Mouse (Mus musculus): ENCODE measurements around the gene Vcan. TPM values are rescaled to one million over a fixed set of nuclear protein-coding genes. Genes with fewer than 3 reads are reported as not detected.

Gene Vcan
- total RNA-seq, 2 experiments from 2014 or later, result 13.6 to 16.9 TPM

DNA sequence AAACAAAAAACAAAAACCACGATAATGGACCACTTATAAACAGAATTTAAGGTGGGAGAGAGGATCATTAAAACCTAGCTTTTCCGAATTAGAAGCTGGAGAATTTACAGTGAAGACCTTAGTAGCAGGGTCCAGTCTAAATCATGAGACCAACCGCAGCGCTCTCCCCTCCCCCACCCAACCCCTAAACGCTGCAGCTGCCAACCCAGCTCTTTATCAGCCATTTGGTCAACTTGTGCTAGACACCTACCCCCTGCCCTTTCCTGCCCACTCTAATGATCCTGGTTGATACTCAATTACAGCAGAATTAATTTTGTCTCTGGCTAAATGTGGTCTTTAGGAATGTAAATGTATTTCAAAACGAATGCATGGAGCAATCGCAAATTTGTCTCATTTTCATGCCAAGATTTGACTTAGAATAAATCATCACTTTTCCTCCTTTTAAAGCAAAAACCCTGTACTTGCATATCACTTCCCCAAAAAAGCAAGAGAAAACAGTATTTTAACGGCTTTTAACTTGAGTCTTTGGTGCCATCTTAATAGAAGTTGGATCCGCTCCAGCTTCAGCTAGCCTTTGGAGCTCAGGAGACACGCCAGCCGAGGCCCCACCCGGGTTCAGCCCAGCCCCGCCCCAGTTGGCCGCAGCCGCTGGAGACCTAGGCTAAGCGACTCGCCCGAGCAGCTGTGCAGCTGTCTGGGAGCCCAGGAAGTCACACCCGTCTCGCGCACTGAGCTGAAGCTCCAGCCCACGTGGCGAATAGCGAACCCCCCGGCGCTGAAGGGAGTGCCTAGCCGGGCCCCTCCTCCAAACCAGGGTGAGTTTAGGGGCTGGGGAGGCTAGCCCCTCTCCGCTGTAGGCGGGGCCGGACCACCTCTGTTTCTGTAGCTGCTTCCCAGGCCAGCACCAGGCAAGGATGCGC, 3.3 kb downstream of the Vcan start:
- intact Hi-C loops (cut with DNase I), result loop anchor here (2.0 kb wide), 1 partner anchor 1102 kb away; no protein-coding TSS in a partner anchor
- DNase-seq (ENCODE audit: low spot score in 2 of 2), result peak; percentile 56 to 58

DNA sequence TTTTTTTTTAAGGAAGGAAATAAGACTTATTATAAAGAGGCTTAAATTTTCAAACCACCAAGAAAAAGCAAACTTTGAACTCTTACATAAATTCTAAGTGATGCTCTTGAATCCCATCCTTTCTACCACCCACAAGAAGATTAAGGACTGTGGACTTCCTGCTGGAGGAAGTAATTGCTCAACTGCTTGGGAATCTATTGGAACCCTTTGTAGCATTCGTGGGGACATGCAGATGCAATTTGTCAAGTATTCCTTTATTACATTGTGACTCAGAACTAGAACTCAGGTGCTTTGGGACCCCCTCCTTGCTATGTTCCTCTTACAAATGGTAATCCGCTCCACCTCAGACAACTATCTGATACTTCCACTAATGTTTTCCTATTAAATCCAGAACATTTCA, 4.0 kb downstream of the Vcan start:
- DNase-seq (ENCODE audit: low spot score in 2 of 2), result no peak
- intact Hi-C loops (cut with DNase I), result loop anchor here (2.0 kb wide), 1 partner anchor 1103 kb away; no protein-coding TSS in a partner anchor

DNA sequence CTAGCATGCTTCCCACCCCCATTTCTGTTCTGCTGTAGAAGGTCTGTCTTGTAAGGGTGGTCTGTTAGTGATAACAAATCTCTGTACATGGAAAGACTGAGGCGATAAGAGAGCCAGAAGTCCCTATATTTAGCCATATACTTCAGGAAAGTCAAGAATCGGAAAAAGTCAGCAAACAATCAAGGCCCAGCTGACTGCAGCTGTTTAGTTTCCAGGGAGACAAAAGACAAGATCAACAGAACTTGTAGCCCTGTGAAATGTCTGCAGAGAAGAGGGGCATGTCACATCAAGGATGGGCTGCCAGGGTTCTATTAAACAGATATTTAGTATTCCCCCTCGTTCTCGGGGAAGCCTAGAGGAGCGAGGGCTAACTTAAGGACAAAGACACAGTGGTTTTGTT, 7.2 kb downstream of the Vcan start:
- DNase-seq (ENCODE audit: low spot score in 2 of 2), result no peak
- intact Hi-C loops (cut with DNase I), result no loop called here

DNA sequence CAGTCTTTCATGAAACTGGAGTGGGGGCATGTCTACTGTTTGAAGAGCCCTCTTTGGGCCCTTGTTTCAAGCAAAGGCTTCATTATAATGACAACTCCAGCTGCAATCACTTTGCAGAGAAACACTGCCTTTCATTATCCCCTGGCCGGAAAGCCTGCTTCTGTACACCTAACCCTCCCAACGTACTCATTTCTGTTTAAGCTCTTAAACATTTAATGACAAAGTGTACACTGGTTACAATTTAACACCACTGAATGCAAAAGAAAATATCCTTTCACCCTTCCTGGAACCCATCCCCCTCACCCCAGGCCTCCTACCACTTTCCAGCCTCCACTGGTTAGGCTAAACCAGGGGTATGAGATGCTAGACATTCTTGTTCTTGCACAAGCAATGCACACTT, 15.8 kb downstream of the Vcan start:
- intact Hi-C loops (cut with DNase I), result no loop called here
- no peak for DNase-seq (ENCODE audit: low spot score in 2 of 2)

DNA sequence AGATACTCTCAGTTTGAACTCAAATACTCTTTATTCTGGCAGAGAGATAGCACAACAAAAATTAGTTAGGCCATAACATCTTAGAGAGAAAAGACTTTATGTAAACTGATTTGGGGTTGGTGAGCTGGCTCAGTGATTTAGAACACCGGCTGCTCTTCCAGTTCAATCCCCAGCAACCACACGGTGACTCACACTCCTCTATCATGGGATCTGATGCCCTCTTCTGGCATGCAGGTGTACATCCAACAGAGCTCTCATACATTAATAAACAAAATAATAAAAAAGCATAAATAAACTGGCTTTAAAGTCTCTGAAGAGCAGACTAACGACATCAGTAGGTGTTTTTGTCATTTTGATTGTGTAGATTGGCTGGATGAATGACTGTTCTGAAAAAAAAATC, 21.8 kb downstream of the Vcan start:
- DNase-seq (ENCODE audit: low spot score in 2 of 2), result no peak
- intact Hi-C loops (cut with DNase I), result no loop called here

DNA sequence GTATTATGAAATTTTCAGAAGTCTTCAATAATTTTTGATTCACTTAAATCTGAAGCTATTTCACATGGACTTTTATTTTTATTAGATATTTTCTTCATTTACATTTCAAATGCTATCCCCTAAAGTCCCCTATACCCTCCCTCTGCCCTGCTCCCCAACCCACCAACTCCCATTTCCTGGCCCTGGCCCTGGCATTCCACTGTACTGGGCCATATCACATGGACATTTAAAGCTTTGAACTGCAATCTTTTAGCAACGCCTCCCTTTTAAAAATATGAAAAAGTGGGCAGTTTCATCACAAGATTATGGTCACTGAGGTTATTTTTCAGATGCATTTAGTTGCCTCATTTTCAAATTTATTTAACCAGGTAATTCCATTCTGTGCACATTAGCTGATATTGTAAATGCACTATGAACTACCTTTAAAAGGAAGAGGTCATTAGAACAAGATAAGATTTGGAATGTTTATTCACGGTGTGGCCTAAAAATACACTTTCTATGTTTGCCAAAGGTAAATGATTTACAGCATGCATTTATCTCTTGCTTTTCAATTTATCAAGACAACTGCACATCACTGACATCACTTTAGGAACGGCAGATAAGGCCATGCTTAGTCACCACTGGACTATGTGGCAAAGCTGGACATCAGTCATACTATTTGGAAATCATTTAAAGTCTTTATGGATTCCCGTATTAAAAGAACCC, 32.7 kb downstream of the Vcan start:
- intact Hi-C loops (cut with DNase I), result no loop called here
- DNase-seq (ENCODE audit: low spot score in 2 of 2), result no peak

DNA sequence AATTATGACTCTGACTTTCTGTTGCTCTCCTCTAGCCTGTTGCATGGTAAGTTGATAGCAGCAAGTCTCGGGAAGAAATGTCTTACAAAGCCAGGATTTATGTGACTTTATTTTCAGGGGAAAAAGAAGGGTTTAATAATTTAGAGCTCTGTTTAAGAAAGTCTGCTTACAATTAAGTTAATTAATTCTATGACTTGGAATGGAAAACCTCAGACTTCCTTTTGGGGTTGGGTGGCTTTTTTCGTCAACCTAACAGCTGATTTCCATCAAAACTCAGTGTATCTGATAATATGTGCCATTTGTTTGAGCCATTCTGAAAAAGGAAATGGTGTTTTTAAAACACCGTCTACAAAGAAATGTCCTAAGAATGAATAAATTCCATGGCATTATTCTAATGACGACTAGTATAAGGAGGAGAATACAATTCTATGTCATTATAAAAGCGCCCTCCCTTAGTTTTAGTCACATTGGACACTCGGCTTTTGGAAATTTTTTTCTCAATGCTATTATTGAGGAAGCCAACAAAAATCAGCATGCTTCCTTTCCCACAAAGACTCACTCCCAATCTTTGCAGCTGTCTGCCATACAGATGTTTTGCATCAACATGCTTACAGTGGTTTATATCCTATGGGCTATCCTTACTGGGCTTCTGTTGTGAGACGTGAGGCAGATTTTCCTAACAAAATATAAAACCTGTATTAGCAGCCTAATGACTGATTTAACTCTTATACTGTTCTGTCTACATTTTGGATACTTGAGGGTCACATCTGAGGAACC, 34.0 kb downstream of the Vcan start:
- intact Hi-C loops (cut with DNase I), result no loop called here
- DNase-seq (ENCODE audit: low spot score in 2 of 2), result no peak

DNA sequence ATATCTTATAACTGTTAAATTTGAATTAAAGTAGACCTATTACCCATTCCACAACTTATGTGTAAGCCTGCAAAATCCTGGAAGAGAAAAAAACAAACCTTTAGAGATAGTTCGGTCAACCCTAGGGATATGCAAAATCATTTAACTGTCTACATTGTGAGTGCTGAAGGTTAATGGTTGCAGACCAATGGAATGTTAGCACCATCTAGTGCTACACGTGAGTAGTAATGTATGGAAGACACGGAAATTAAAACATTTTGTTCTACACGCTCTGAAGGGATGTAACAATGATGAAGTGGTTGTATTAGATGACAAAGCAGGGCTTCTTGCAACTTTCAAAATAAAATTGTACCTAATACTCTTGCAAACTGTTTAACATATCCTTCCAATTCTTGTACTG, 39.9 kb downstream of the Vcan start:
- peak in 1 of 2 experiments; percentile 6 for DNase-seq (ENCODE audit: low spot score in 2 of 2)
- intact Hi-C loops (cut with DNase I), result no loop called here

DNA sequence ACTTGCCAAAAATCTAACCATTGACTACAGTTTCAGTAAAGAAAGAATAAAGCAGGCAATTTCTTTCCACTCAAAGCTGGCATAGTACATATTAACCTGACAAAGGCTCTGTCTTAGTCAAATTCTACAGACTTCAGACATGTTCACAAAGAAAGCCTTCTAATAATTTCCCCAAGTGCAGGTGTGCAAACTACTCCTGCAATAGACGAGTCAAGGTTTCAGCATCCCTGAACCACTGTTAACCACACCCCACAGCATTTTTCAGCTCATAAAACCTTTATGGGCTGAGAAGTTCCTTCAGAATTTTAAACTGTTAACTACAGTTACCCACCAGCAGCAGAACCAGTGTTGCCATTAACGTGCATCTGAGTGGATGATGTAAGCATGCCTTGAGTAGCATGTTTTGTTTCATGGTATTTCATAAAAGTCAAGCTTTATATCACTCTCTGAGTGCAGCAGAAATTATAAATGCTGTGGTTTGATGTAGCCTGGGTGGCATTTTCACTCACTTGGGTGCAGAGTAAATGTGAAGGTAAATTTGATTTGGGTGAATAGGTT, 42.2 kb downstream of the Vcan start:
- no peak for DNase-seq (ENCODE audit: low spot score in 2 of 2)
- intact Hi-C loops (cut with DNase I), result no loop called here

DNA sequence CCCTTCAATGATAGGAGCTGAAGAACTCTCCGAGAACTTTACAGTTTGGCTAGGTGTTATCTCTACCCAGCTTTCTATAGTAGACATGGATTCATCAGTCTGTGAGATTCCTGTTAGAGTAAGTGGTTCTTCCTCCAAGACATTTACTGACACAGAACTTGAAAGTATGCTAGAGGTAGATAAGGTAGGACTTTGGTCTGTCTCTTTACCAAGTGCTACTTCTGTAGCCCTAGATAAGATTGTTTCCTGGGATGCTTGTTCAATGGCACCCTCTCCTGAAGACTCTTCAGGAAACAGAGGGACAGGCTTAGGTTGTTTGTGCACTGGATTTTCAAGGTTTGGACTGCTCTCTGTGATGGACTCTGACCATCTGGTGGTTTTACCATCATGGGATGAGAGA, 49.7 kb downstream of the Vcan start:
- intact Hi-C loops (cut with DNase I), result no loop called here
- DNase-seq (ENCODE audit: low spot score in 2 of 2), result no peak

DNA sequence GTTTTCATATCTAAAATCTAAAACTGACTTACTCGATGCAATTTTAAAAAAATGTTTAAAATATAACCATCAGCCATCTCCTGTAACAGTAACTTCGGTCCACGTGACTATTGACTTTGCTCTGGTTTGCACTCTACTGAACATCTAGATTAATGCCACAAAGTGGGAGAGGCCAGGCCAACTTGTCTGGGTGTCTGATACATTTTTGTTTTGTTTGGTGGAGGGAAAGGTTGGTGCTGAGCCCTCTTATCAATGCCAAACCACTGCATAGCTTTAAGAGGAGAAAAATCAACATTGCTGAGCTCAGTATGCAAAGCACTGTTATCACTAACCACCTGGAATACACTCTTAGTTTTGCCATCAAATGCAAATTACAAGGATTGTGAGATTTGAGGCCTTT, 58.8 kb downstream of the Vcan start:
- intact Hi-C loops (cut with DNase I), result no loop called here

DNA sequence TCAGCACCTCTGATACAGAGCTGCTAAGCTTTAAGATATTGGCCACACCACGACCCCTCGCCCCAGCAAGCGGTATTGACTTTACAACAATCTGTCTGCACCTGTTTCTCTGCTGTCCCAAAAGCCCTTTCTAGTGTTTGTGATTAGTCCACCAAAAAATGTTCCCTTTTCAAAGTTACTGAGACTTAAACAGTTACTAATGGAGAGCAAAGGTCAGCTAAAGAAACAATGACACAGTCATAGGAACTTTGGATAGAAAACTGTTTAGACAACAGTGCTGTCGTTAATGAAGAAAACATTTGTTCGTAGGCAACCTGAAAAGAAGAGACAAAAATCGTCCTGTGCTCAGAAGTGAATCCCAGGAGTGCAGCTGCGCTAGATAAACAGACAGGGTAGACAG, 60.1 kb downstream of the Vcan start:
- DNase-seq (ENCODE audit: low spot score in 2 of 2), result no peak
- intact Hi-C loops (cut with DNase I), result no loop called here

More for the DNA sequence above, 58.8 kb downstream of the Vcan start:
- DNase-seq (ENCODE audit: low spot score in 2 of 2), result no peak

DNA sequence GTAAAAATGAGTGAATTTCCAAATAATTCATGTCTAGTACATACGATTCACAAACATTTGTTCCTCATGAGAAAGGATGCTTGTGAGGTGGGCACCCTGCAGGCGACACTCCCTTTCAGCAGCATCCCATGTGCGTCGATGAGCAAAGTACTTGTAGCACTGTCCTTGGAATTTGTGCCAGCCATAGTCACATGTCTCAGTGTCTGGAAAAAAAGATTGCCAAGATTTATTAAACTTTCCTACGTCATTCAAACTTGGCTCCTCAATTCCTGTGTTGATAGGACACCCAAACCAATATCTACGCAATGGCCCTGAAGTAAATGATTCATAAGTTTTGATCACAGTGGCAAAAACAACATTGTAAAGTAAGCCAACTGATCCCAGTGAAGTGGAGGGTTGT, 62.6 kb downstream of the Vcan start:
- intact Hi-C loops (cut with DNase I), result no loop called here
- DNase-seq (ENCODE audit: low spot score in 2 of 2), result no peak

DNA sequence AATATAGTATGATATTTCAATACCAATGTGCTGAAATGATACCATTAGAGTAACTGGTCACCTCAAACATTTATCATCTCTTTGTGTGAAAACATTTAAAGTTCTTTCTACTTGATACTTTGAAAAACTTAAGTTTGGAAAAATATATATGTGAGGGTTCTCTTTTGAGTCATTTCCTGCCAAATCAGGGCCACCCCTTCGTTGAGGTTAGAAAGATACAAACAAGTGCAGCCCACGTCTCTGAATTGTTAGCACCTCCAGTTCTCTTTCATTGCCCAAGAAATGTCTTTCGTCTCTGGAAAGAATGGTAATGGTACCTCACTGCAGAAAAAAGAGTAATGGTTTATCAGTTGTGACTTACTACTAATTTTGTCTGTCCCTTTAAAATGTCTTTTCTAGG, 71.8 kb downstream of the Vcan start:
- intact Hi-C loops (cut with DNase I), result no loop called here
- no peak for DNase-seq (ENCODE audit: low spot score in 2 of 2)

DNA sequence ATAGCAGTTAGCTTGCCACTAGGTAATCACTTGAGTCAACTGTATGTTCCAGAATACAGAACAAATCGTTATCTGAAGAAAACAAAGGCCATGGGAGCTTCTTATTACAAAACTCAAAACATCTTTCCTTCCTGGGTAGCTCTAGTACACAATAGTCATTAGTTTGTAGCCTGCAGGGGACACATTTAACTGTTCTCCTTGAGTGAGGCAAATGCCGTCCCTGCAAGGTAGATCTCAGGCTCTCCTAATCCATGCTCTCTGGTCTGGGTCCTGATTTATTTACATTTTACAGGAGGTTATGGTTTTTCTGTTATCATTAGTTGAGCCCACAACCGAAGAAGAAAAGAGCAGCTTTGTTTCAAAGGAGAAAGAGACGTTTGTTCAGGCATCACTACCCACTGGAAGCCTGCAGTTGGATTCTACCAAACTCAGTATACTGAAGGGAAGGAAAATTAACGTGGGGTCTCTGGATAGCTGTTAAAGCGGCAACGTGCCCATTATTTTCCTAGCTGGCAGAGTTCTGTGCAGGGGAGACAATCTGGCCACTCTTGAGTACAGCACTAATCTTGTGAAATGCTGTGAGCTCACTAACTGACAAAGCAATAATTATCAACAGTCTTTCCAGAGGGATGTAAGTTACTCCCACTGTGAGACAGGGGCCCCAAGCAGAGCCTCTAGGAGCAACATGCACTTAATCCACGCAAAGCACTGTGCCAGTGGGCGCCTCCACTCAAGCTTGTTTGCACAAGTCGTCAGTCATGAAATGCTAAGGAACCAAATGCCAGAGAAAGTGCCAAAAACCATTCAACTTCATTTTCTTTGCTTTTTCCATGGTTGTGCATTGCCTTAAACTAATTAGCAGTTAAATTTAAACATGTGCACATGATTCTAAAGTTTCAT, 73.1 kb downstream of the Vcan start:
- DNase-seq (ENCODE audit: low spot score in 2 of 2), result peak in 1 of 2 experiments; percentile 12

DNA sequence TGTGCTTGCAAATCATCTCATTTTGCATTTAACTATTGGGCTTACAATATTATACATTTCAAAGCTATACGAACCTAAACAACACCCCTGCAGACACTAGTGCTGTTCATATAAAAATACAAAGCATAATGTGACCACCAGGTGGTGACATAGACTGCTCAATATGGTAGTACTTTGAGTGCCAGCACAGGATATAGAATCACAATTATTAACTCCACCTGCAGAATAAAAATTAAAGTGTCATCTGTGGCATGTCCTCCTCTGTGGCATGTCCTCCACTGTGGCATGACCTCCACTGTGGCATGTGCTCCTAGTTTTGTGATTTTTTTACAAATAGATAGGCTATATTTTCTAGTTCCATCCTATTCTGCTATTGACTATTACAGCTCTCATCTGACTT, 74.2 kb downstream of the Vcan start:
- intact Hi-C loops (cut with DNase I), result loop anchor here (2.0 kb wide), 2 partner anchors 1173 to 1219 kb away; no protein-coding TSS in a partner anchor
- DNase-seq (ENCODE audit: low spot score in 2 of 2), result peak; percentile 35 to 51

More for the DNA sequence above, 73.1 kb downstream of the Vcan start:
- intact Hi-C loops (cut with DNase I), result loop anchor here (2.0 kb wide), 2 partner anchors 1172 to 1218 kb away; no protein-coding TSS in a partner anchor

DNA sequence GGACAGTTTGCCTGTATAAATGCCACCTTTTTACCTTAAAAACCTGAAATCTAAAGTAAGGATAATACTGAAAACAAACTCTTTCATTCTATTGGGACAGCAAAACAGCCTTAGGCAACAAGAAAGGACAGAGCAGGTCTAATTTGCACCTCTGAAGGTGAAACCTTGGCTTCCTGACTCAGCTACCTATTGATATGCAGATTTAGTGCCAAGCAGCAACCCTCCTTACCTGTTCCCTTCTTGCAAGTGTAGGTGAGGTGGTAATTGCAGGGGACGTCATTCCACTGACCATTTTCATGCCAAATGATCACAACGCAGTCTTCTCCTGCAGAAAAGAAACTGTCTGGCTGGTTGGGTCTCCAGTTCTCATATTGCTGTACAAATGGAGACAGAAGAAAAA, 80.6 kb downstream of the Vcan start:
- intact Hi-C loops (cut with DNase I), result no loop called here
- DNase-seq (ENCODE audit: low spot score in 2 of 2), result no peak

DNA sequence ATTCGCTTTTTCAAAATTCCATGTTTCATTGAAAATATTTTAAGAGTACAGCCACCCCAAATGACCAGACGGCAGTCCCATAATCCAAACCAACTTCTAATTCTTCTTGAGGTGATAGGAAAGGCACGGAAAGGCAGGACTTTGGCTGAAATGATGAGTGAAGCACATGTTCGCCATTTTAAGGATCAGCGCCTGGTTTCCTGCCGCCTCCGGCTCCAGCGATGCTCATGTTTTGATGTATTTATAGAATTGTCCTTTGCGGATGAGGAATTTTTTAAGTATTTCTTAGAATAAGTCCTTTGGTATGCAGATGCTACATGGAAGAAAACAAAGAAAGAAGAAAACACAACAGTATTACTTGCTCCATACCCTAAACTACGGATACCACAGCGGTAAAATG, 85.3 kb downstream of the Vcan start:
- peak; percentile 16 to 64 for DNase-seq (ENCODE audit: low spot score in 2 of 2)
- intact Hi-C loops (cut with DNase I), result no loop called here

DNA sequence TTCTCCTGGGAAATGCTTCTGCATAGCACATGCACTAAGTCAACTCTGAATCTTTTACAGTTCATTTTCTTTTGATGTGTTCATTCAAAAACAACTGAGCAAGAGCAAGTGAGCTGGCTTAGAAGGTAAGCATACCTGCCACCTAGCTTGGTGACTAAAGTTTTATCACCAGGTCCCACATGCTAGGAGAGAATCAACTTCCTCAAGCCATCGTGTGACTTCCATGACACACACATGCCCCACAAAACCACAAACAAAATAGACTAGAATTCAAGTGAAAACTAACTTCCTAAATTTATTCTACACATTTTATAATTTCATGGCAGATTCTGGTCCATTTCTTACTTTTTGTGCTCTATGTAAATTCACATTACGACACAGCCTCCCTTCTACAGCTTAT, 89.0 kb downstream of the Vcan start:
- no peak for DNase-seq (ENCODE audit: low spot score in 2 of 2)
- intact Hi-C loops (cut with DNase I), result no loop called here
